Mouse (Mus musculus) inflammation-experienced regulatory T-cells, adult 6 months (primary cell): Measurements from ENCODE around the gene Col28a1. TPM values are rescaled to one million over a fixed set of nuclear protein-coding genes. Genes with fewer than 3 reads are reported as not detected.

Experiments used
- ATAC-seq: one replicate; pipeline ENCODE4 v1.8.0; 2017
- polyA plus RNA-seq, 3 experiments: library from polyadenylated mRNA; unstranded; fragments of 100-300 nt; shearing (Covaris generic); gene quantifications; one replicate each; pipeline ENCODE4 v1.2.1; 2017

Gene Col28a1
- polyA plus RNA-seq, 3 experiments from 2014 or later: not detected

DNA sequence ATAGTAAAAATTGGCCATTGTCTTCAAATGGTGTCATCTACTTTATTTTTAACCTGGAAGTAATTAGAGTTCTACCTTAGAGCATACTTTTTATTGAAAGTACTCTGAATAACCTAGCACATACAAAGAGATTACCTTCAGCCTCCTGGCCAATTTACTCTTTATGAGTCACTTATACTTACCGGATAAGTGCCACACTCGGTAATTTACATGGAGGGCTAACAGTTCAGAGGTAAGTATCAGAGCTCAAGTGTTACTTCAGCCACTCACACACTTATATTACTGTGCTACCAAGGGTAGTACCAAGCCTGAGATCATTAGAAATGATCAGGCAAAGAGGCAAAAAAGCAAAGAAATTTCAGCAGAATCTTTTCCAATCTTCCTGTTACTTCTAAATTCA is 73.8 kb downstream of the Col28a1 start:
- ATAC-seq: no peak

DNA sequence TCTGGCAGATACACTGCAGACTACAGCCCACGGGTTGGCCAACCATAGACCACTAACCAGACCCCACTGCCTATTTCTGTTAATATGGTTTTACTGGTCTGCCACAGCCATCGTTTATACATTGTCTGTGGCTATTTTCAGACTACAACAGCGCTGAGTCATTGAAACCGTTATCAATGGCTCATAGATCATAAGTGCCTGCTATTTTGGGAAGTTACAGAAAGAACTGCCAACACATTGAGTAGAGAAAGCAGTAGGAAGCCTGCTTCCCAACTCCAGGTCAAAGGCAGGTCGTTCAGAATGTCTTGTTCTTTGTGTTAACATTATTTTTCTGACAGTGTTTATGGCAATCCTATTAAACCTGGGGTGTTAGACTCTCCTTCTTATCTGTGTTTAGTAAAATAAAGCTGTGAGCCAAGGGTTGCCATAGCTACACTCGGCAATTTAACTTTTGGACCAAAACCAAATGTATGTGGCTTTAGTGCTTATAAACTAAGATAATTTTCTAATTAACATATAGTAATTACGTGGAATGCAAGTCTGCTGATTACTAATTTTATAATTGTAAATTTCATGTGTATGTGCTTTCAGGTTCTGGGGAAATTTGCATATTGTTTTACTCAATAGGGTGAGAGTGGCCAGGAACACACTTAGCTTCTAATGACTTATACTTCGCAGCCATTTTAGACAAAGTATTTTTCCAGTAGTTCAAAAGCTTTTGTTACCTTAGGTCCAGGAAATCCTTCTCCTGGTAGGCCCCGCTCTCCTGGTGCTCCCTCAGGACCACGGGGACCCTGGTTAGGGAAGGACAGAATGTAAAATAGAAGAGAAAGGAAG is 86.3 kb downstream of the Col28a1 start:
- no peak for ATAC-seq

DNA sequence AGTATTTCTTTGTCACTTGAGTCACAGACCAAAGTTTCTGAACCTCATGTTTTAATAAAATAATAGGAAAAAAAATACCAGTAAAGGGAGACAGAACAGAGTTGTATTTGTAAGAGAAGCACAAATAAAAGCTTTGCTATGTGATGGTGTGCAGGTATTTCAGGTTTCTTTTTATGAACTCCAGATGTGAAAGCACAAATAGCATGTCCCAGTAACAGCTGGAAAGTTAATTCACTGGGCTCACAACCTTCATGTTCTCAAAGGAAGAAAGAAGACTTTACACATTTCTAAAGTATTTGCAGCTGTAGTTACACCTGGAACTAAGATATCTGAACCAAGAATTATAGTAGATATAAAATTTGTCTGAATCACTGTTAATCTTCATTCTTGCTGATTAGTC is 91.2 kb downstream of the Col28a1 start:
- ATAC-seq: no peak

DNA sequence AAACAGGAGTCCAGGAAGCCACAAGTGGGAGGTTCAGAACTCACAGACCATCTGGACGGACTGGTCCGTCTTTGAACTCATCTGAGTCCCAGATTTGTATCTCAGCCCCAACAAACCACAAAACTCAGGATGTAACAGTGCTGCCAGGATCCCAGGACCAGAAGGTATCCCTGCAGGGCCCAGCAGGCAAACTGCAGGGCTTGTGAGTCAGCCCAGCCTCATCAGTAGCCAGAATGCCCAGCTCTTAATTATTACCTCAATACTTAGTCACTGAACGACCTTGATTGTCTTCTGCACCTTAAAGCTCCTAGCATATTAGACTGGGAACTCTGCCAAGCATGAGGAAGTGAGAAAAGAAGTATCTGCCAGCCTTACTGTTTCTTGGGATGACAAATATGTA is 96.6 kb downstream of the Col28a1 start:
- no peak for ATAC-seq

DNA sequence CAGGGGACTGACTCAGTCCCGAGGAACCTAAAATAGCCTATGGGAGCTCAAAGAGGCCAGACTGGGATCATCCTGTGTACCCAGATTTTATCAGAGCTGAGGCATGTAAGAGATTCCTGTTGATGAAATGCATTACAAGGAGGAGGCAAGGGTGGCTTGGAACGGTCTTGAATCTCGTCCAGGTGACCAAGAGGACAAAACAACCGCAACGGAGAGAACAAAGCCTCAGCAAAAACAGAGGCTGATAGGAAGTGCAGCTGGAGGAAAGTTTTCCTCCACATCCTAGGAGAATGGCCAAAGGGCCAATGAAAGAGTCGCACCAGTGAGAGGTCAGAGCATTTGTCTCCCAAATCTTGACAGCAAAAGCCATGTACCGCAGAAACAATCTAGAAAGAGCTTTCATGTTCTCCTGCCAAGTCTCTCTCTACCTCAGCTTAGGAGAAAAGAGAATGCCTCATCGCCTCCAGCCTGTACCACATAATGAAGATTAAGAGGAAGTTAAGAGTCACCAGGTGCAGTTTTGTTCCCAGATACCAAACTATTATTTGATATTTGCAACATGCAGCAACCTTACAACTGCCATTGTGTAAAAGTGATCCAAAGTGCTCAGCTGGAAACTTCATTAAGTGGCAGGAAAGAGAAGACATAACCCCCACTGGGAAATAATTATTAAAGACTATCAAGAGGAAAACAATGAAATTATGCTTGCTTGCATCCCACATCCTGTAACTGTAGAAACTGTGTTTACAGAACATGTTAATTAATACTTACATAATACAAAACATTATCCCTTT is 98.1 kb downstream of the Col28a1 start:
- ATAC-seq: no peak

DNA sequence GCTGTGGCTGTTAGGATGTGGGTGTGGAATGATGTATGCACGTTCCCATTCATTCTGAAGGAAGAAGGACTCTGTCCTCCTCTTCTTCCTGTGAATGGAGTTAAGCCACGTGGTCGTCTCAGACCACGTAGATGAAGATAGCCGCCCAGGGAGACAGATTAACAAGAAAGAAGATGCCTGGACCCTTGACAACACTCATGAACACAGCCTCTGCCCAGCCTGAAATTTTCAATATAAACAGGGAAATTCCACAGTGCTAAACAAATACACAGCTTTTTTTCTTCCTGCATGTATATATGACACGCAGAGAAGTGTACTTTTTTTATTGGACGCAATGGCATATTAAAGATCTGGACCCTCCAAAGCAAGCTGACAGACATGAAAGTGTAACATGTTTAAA is 98.9 kb downstream of the Col28a1 start:
- no peak for ATAC-seq

DNA sequence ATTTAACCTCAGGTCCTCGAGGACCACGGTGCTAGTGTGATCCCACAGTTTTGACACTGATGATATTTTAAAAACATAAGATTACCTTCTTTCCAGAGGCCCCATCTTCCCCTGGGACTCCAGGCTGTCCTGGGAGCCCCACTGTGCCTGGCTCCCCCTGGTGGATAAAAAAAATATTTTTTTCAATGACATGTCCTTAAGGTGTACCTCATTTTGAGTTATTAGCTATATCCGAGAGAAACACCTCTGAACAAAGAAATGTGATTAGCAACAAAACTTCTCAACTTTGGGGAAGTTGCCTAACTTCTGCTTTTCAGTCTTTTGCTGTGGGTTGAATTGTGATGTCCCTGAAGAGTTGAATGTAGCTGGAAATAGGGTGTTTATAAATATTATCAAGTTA is 105.6 kb downstream of the Col28a1 start:
- no peak for ATAC-seq

DNA sequence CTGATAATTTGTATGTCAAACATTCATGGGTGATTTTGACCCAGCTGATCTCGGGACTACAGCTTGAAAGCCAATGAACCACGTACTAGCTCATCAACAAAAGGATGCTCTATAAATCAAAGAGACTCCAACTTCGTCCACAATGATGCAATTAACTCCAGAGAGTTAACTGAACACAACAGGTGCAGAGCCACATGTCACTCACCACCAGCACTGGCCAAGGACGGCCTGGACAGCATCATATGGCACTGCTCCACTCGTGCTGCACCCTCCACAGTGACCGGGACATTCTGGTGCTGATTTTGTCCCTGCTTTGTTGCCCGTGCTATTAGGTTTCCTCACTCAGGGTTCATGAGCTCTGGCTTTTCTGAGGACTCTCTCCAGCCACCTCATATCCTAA is 107.6 kb downstream of the Col28a1 start:
- no peak for ATAC-seq

DNA sequence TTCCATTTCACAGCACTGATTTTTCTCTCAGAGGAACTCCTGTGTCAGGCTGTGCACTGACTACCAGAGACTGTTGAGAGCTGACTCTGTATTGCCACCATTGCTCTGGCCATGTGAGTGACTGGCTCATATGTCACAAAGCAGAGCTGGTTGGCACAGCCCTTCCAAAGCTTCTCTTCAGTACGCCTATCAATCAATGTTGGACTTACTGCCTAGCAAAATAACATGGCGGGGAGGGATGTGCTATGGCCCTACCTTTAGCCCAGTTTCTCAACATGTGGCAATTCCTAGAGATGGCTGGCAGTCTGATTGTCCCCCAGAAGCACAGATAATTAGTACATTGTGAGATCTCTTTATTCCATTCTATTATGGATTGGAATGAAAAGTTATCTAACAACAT is 109.2 kb downstream of the Col28a1 start:
- ATAC-seq: no peak

DNA sequence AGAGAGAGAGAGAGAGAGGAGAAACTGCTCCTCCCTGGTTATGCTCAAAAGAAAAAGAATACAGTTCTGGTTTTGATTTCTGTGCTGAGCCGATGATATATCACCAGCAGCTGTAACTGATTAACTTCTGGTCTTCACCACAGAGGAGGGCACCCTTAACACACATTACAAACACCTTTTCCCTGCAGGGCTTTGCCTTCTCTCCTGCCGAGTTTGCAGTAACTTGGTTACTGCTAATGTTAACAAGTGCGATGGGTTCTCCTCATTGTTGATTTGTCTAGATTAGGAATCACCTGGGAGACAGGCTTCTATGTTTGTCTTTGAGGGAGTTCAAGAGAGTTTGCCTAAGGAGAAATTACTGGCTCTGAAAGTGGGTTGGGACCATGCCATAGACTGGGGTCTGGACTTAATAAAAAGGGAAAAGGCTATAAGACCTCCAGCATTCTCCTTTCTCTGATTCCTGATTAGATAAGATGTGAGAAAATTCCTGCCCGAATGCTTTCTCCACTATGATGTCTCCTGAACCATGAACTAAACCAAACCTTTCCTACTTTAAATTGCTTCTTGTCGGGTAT is 114.8 kb downstream of the Col28a1 start:
- ATAC-seq: no peak

DNA sequence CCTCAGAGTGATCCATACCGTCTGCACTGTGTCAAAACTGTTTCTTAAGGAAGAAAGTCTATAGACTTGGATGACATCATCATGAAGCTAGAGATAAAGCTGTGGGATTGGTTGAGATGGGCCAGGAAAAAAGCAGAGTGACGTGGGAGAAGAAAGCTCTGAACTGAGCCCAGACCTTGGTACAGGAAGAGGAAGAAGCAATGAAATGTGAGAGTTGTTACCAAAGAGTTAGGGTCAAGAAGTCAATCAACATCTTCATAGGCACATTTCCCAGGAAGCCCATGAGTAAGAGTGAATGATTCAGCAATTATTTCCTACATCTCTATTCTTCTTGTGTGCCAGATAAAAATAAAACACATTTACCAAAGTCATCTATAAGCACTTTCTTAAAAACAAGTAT is 117.5 kb downstream of the Col28a1 start:
- no peak for ATAC-seq

DNA sequence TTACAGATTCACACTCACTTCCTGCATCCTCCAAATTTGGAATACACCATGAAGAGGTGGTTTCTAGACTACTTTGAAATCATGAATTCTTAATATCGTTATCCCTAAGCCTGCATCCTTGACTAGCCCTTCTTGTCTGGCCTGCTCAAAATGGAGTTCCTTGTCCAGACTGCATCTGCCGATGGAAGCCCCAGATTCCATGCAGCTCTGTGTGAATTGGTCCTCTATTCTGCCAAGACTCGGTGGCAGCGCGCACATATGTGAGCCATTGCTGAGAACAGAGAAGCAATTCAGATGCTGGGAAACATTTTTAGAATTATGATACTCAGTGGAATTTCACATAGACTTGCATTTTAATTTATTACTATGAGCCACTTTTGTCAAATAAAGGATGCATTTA is 123.4 kb downstream of the Col28a1 start:
- ATAC-seq: no peak

DNA sequence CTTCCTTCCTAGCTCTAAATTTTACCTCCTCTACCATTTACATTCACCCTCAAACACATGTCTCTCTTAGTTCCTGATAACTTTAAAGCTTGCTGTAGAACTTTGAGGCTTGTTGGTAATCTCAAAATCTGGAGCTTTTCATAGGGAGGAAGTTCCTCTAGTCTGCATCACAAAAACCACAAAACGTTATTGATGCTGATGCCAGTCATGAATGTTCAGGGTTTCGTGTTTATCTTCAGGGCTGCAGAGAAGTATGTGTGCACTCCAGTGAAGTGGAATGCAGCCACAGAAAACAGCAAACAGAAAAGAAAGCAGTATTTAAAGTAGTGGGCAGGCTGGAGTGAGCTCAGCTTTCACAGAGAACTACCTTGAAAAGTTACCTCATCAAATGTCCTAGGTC is 124.0 kb downstream of the Col28a1 start:
- ATAC-seq: no peak

DNA sequence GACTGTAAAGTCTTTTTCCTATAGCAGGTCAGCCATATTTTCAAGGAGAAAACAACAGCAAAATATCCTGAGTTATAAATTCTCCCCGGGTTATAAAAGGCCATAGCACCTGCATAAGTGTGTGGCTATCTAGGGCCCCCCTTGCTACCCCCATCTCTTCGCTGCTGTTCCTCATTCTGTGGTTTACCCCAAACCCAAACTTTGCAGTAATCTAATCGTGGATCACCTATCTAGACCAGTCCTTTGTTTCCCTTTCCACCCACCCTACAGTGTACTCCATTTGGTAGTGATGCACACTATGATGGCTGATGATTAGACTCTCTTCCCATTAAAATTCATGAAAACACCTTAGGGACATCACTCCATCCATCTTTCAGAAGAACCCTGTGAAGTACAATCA is 125.3 kb downstream of the Col28a1 start:
- no peak for ATAC-seq

DNA sequence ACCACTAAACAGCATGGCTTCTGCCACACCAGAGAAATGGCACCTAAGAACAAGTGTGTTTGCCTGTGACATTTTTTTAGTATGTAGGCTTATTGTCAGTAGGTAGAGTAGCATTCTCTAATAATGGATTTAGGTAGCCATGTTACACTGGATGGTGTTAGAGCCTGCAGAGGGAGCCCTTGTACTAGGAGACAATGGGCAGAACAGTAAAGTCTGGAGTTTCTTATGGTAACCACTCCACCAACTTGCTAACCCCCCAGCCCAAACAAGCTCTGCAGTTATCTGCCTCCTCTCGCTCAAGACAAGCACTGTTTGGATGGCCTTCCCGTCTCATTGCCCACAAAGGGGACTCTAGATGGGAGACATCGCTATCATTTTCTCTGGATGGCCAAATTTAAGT is 126.2 kb downstream of the Col28a1 start:
- no peak for ATAC-seq

DNA sequence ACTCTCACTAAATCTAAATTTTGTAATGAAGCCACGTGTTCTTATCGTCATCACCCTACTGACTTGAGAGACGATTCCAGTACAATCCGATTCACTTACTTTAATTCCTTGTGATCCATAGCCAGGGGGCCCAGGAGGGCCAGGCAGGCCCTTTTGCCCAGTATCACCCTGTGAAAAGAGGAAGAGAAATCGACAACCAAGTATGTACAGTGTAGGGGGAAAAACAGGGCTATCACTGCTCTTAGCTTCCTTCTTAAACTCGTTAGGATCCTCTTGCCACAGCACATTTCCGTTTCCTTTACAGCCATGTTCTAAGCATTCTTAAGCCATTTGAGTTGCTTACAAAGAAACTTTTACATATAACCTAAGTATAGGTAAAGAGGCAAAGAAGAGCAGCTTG is 133.2 kb downstream of the Col28a1 start:
- ATAC-seq: no peak

DNA sequence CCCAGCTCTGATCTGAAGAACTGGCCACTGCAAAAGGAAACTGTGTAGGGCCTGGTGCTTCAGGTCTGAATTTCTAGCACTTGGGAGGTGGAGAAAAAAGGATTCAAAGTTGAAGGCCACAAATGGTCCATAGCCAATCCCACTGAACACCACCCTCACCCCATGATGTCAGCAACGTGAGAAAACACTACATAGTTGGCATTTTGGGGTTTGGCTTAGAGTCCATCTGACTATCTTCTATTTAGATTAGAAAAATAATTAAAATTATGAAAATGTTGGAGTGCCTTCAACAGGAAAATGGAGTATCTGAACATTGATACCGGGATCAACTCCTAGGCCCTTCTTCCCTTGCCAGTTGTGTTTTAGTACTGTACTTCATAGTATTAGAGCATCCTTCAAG is 144.2 kb downstream of the Col28a1 start:
- no peak for ATAC-seq

DNA sequence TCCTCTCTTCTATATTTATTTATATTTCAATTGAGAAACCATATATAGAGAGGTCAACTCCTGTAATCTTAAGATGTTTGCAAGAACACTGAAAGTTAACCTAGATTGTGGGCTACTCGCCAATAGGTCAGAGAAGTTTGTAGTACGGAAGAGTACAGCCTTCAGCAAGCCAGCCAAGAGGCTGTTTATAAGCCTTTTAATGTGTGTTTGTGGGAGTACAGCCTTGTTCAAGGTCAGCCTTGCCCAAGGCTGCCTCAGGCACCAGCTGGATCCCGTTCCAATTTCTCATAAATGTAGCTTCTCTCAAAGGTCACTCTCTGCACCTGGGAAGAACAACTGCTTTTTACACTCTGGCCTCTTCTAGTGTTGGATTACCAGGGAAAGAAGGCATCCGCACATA is 146.0 kb downstream of the Col28a1 start:
- no peak for ATAC-seq

DNA sequence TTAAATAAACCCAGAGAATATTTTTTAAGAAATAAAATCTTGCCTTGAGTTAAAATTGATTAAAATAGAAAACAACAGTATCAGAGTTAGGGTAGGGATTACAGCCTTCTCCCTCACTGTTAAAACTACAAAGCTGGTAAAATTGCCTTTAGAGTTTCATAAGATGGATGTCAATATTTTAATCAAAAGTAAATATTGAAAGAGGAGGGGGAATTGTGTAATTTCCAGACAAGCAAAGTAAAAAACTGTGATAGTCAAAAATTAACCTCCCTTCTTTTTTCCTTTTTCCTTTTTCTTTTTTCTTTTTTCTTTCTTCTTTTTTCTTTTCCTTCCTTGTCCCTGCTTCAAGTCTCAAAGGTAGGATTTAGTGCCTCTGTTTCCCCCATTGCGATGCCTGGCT is 146.6 kb downstream of the Col28a1 start:
- no peak for ATAC-seq

DNA sequence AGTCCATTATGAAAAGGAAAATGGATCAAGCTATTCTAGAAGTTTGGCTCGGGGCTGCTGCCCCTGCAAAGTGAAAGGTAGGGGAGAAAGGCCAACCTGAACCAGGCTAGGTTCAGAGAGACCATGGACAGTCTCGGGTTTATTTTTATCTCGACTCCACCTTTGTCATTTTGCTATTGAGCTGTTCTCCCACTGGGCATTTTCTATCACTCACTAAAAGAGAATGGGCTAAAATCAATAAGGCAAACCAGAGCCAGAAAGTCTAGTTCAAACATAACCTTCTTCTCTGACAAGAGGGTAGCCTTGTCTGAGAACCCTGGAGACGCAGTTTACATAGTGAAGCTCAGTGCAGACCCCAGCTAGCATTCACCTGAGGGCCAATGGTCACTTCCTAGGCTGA is 163.7 kb downstream of the Col28a1 start:
- no peak for ATAC-seq

DNA sequence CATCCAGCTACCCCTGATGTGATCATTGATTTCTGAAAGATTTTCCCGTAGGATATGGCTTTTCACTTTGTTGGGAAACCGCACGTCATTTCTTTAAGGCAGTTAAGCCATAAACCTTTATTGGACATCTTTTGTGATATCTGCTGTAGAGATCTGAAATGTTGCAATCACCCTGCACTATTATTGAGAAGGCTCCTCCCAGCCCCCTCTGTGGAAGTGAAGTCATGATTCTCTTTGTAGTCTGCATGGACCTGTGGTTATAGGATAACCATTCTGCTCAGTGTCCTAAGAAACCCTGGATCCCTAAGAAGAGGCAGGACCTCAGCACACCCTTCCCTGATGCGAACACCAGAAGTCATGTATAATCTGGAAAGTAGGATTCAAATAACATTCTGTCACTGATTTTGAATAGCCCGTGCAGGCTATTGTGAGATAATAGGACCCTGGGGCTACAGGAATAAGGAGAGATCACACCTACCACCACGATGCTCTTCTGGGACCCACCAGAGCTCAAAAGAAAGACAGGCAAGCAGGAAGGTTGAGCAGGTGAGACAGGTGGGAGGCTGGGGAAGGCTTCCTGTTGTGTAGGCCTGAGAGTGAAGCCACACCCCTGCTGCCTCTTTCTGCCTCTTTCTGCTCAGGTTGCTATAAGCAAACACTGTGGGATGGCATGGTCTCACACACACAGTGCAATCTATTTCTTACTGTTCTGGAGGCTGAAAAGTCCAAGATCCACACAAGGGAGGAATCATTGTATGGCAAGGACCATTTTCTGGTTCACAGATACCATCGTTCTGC is 166.9 kb downstream of the Col28a1 start:
- no peak for ATAC-seq

DNA sequence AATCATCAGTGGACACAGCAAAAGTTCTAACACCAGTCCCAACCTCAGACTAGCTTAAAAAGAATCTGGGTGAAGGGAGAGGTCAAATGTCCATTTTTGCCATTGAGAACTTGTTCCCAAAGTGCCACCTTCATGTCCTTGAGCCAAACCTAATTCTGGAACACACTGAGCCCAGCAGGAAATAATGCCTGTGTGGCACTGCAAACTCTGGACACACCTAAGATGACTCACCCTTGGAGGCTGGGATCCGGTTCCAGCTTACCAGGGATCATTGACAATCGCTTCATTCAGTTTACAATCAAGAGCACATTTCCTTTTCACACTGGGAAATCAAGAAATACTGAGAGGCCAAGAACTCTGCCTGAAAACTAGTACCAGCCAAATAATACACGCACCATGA is 168.9 kb downstream of the Col28a1 start:
- ATAC-seq: no peak

DNA sequence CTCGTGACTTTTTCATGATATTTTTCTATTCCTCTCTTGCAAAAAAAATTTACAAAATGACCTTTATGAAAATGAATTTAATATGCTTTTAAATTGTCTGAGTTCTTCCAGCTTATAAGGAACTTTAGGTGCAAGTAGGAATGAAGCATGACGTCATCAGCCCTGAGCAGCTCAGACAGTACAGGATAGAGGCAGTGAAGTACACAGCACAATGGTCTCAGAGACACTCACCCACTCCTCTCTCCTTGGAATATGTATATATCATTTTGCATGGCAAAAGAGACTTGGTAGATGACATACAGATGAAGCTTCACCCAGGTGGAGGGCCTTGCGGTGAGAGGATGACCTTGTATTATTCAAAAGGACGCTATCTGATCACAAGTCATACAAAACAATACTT is 197.7 kb downstream of the Col28a1 start:
- ATAC-seq: no peak
